Mouse (Mus musculus) lung, embryonic 15.5 days (tissue): Measurements from ENCODE around the gene Camsap1. TPM values are rescaled to one million over a fixed set of nuclear protein-coding genes. Genes with fewer than 3 reads are reported as not detected.

Experiments
- ATAC-seq: fragments of 200-750 bp; cut with Nextera tagmentation; 2 replicates; pipeline ENCODE4 v1.8.0; 2017; ENCODE audit warnings: moderate number of reproducible peaks, borderline replicate concordance; ENCODE audit not compliant: low FRiP score, low TSS enrichment; ENCODE audit errors: extremely low read depth
- H3K27ac ChIP-seq: fragments of 300-500 bp; sonication (generic); 2 replicates; pipeline ENCODE4 v1.5.1; 2015; ENCODE audit warnings: moderate library complexity, mild to moderate bottlenecking, inconsistent platforms
- H3K27me3 ChIP-seq: fragments of 300-500 bp; sonication (generic); 2 replicates; pipeline ENCODE4 v1.6.1; 2015; ENCODE audit warnings: inconsistent platforms
- H3K36me3 ChIP-seq: fragments of 300-500 bp; sonication (generic); 2 replicates; pipeline ENCODE4 v1.6.1; 2015; ENCODE audit warnings: inconsistent platforms
- H3K4me1 ChIP-seq: fragments of 300-500 bp; sonication (generic); 2 replicates; pipeline ENCODE4 v1.6.1; 2015; ENCODE audit warnings: inconsistent platforms
- H3K4me2 ChIP-seq: fragments of 300-500 bp; sonication (generic); 2 replicates; pipeline ENCODE4 v1.6.1; 2015; ENCODE audit warnings: inconsistent platforms, mild to moderate bottlenecking, moderate library complexity
- H3K4me3 ChIP-seq: fragments of 300-500 bp; sonication (generic); 2 replicates; pipeline ENCODE4 v1.5.1; 2015; ENCODE audit warnings: mild to moderate bottlenecking, inconsistent platforms
- H3K9ac ChIP-seq: fragments of 300-500 bp; sonication (generic); 2 replicates; pipeline ENCODE4 v1.6.1; 2015; ENCODE audit warnings: inconsistent platforms
- H3K9me3 ChIP-seq: fragments of 300-500 bp; sonication (generic); 2 replicates; pipeline ENCODE4 v1.6.1; 2016; ENCODE audit warnings: inconsistent platforms
- WGBS: fragments of 180-500 bp; shearing (Covaris S2); methylation state at CpG from one replicate; pipeline ENCODE4 v1.1.7; 2015; 5-methylcytosine and 5-hydroxymethylcytosine counted together
- polyA plus RNA-seq: library from polyadenylated mRNA; unstranded; fragments of >200 nt; fragmentation: Nextera tagmentation; extraction: Ambion mirVana; gene quantifications from 2 replicates; pipeline ENCODE4 v1.2.1, GENCODE M21; 2015

Gene Camsap1
- polyA plus RNA-seq: 14.8 and 20.4 TPM in 2 replicates

GRCm38 (mm10) chr2:25983159-25983907 is at the start of gene Camsap1:
Gene Camsap1 (minus strand): TSS chr2:25983282.
- ATAC-seq: peak; percentile 100
- Histone ChIP-seq H3K9ac (peak within 1 kb of the TSS; percentile 95), H3K9me3 (no peaks in the 10 kb centered on the region), H3K4me2 (peak within 1 kb of the TSS; percentile 75), H3K27ac (peak within 1 kb of the TSS; percentile 86), H3K36me3 (no peaks in the 10 kb centered on the region), H3K27me3 (no peaks in the 10 kb centered on the region), H3K4me3 (peak within 1 kb of the TSS; percentile 97), H3K4me1 (peaks cover 42% of the 10 kb centered on the region)
- under 1% methylated on average over 44 of the region's 64 CpGs for WGBS

GRCm38 (mm10) chr2:26030288-26030687 is 47.2 kb upstream of the Camsap1 start:
- Histone ChIP-seq H3K4me2 (no peak overlapping the region), H3K27ac (no peak overlapping the region), H3K9ac (no peak overlapping the region), H3K36me3 (no peaks in the 10 kb centered on the region), H3K4me1 (no peaks in the 10 kb centered on the region), H3K9me3 (no peaks in the 10 kb centered on the region), H3K27me3 (no peaks in the 10 kb centered on the region), H3K4me3 (no peak overlapping the region)
- no peak for ATAC-seq
- WGBS: 33% methylated on average over 3 of the region's 3 CpGs

- ATAC-seq: no peak
- no peaks in the 10 kb centered on the region for H3K36me3 ChIP-seq
- no peak overlapping the region for H3K4me3 ChIP-seq
- H3K9ac ChIP-seq: no peak overlapping the region
- no peak overlapping the region for H3K27ac ChIP-seq
- WGBS: 23% methylated on average over 4 of the region's 4 CpGs
- H3K4me2 ChIP-seq: no peak overlapping the region
- peaks cover 12% of the 10 kb centered on the region for H3K4me1 ChIP-seq
- H3K9me3 ChIP-seq: no peaks in the 10 kb centered on the region
- no peaks in the 10 kb centered on the region for H3K27me3 ChIP-seq
These were observed 41.3 kb upstream of the Camsap1 start for GRCm38 (mm10) chr2:26024138-26025075.

GRCm38 (mm10) chr2:26022626-26023025 is 39.5 kb upstream of the Camsap1 start:
- Histone ChIP-seq H3K27ac (no peak overlapping the region), H3K4me1 (peaks cover 12% of the 10 kb centered on the region), H3K27me3 (no peaks in the 10 kb centered on the region), H3K9ac (no peak overlapping the region), H3K4me2 (no peak overlapping the region), H3K9me3 (no peaks in the 10 kb centered on the region), H3K36me3 (no peaks in the 10 kb centered on the region), H3K4me3 (no peak overlapping the region)
- WGBS: 83% methylated on average over 1 of the region's 1 CpGs
- no peak for ATAC-seq

GRCm38 (mm10) chr2:26022258-26022565 is 39.1 kb upstream of the Camsap1 start:
- H3K9me3 ChIP-seq: no peaks in the 10 kb centered on the region
- peak overlapping the region; percentile 64; the same call in 1 of the 2 replicates for H3K4me2 ChIP-seq
- no peak overlapping the region for H3K9ac ChIP-seq
- H3K4me1 ChIP-seq: peaks cover 12% of the 10 kb centered on the region
- H3K36me3 ChIP-seq: no peaks in the 10 kb centered on the region
- H3K27ac ChIP-seq: no peak overlapping the region
- ATAC-seq: no peak
- no peaks in the 10 kb centered on the region for H3K27me3 ChIP-seq
- 83% methylated on average over 8 of the region's 8 CpGs for WGBS
- no peak overlapping the region for H3K4me3 ChIP-seq

- ATAC-seq: peak; percentile 97
- WGBS: 5% methylated on average over 50 of the region's 50 CpGs
These were observed 38.6 kb upstream of the Camsap1 start, which contains the start of gene Ubac1 for GRCm38 (mm10) chr2:26021561-26022257. Gene Ubac1 (minus strand): TSS chr2:26021747.

GRCm38 (mm10) chr2:26020714-26021560 is 37.9 kb upstream of the Camsap1 start:
- Histone ChIP-seq H3K36me3 (peaks cover 5% of the 10 kb centered on the region; the same call in 1 of the 2 replicates), H3K4me2 (peak overlapping the region; percentile 64), H3K4me1 (peaks cover 12% of the 10 kb centered on the region), H3K4me3 (peak overlapping the region; percentile 81), H3K27me3 (no peaks in the 10 kb centered on the region), H3K9me3 (no peaks in the 10 kb centered on the region), H3K27ac (peak overlapping the region; percentile 81), H3K9ac (peak overlapping the region; percentile 68)
- whole genome bisulfite sequencing: under 1% methylated on average over 38 of the region's 38 CpGs
- peak; percentile 40; the same call in 1 of the 2 replicates for ATAC-seq

More at GRCm38 (mm10) chr2:26021561-26022257, 38.6 kb upstream of the Camsap1 start, which contains the start of gene Ubac1:
- no peaks in the 10 kb centered on the region for H3K9me3 ChIP-seq
- H3K36me3 ChIP-seq: no peaks in the 10 kb centered on the region
- peak within 1 kb of the TSS; percentile 81 for H3K27ac ChIP-seq
- H3K4me3 ChIP-seq: peak within 1 kb of the TSS; percentile 81
- peak within 1 kb of the TSS; percentile 64 for H3K4me2 ChIP-seq
- H3K27me3 ChIP-seq: no peaks in the 10 kb centered on the region
- H3K4me1 ChIP-seq: peaks cover 12% of the 10 kb centered on the region
- peak within 1 kb of the TSS; percentile 68 for H3K9ac ChIP-seq

- no peak for ATAC-seq
- Histone ChIP-seq H3K4me3 (0 out of 2 replicates have a peak overlapping the region, but pooled peaks have one; percentile 81), H3K4me2 (peak overlapping the region; percentile 64; the same call in 1 of the 2 replicates), H3K27ac (no peak overlapping the region), H3K36me3 (peaks cover 11% of the 10 kb centered on the region; the same call in 1 of the 2 replicates), H3K9me3 (no peaks in the 10 kb centered on the region), H3K9ac (no peak overlapping the region), H3K4me1 (peaks cover 12% of the 10 kb centered on the region), H3K27me3 (no peaks in the 10 kb centered on the region)
- 69% methylated on average over 3 of the region's 3 CpGs for WGBS
These were observed 36.8 kb upstream of the Camsap1 start for GRCm38 (mm10) chr2:26019923-26020322.

- Histone ChIP-seq H3K9me3 (no peaks in the 10 kb centered on the region), H3K27me3 (no peaks in the 10 kb centered on the region), H3K36me3 (peaks cover 24% of the 10 kb centered on the region), H3K4me3 (no peak overlapping the region), H3K4me2 (no peak overlapping the region), H3K4me1 (peaks cover 12% of the 10 kb centered on the region), H3K9ac (no peak overlapping the region), H3K27ac (no peak overlapping the region)
- no peak for ATAC-seq
- WGBS: 74% methylated on average over 4 of the region's 4 CpGs
These were observed 34.2 kb upstream of the Camsap1 start for GRCm38 (mm10) chr2:26017326-26017725.

- Histone ChIP-seq H3K4me3 (no peak overlapping the region), H3K4me1 (no peaks in the 10 kb centered on the region), H3K36me3 (peaks cover 50% of the 10 kb centered on the region), H3K27me3 (no peaks in the 10 kb centered on the region), H3K9ac (no peak overlapping the region), H3K27ac (no peak overlapping the region), H3K4me2 (no peak overlapping the region), H3K9me3 (no peaks in the 10 kb centered on the region)
- WGBS: 78% methylated on average over 3 of the region's 3 CpGs
- ATAC-seq: peak; percentile 81; the same call in 1 of the 2 replicates
These were observed 30.6 kb upstream of the Camsap1 start for GRCm38 (mm10) chr2:26013674-26014073.
